In genomic region chr5:128704134-128704904, GRCm38 (mm10) we compare ENCODE assay signal across 10 mouse cellular contexts. TPM values are rescaled to one million over a fixed set of nuclear protein-coding genes. Genes with fewer than 3 reads are reported as not detected.
DNase-seq lines count a peak whose midpoint lies in the region; ATAC-seq and TF ChIP-seq lines count a peak whose summit lies in the region.
"Had no signal": no experiment of that assay in that cellular context is flagged by ENCODE, and none has a peak within 500 bp of the region (broad histone marks: within the 10 kb centered on the region; RNA-seq: fewer than 3 reads in every experiment).

No protein-coding gene starts in this region.

- WGBS in lung, embryonic 14.5 days = 40% methylated on average over 16 of the region's 19 CpGs
- WGBS in embryonic facial prominence, embryonic 14.5 days = 44% methylated on average over 15 of the region's 19 CpGs
- WGBS in intestine, embryonic 16.5 days = 38% methylated on average over 16 of the region's 19 CpGs
- 38% methylated on average over 17 of the region's 19 CpGs for WGBS in stomach, embryonic 14.5 days
- 51% methylated on average over 17 of the region's 19 CpGs for WGBS in thymus, adult 2 months

- H3K27me3 ChIP-seq in lung, embryonic 14.5 days (ENCODE audit: insufficient read depth, low read length) = no peaks in the 10 kb centered on the region
- no peaks in the 10 kb centered on the region for H3K27me3 ChIP-seq in embryonic facial prominence, embryonic 14.5 days (replicated peaks; ENCODE audit: control insufficient read depth, insufficient read depth, low read length)
- no peaks in the 10 kb centered on the region for H3K27me3 ChIP-seq in intestine, embryonic 16.5 days (replicated peaks; ENCODE audit: control insufficient read depth, insufficient read depth, low read length)
- H3K27me3 ChIP-seq in stomach, embryonic 14.5 days (ENCODE audit: control insufficient read depth, insufficient read depth, low read length) = no peaks in the 10 kb centered on the region
- no peaks in the 10 kb centered on the region for H3K27me3 ChIP-seq in thymus, adult 2 months (ENCODE audit: control insufficient read depth, insufficient read depth, low read length)

- ATAC-seq in lung, embryonic 14.5 days (ENCODE audit: insufficient read depth) = peak; percentile 86; the same call in 1 of the 2 replicates
- ATAC-seq in embryonic facial prominence, embryonic 14.5 days (ENCODE audit: low read depth) = peak; percentile 70
- ATAC-seq in intestine, embryonic 16.5 days = no peak
- ATAC-seq in stomach, embryonic 14.5 days (ENCODE audit: insufficient number of reproducible peaks, insufficient read depth, low FRiP score, low read depth) = peak; percentile 65; the same call in 1 of the 2 replicates

- no peaks in the 10 kb centered on the region for H3K36me3 ChIP-seq in lung, embryonic 14.5 days (ENCODE audit: insufficient read depth)
- H3K36me3 ChIP-seq in embryonic facial prominence, embryonic 14.5 days (ENCODE audit: control insufficient read depth, insufficient read depth, low read length) = no peaks in the 10 kb centered on the region
- H3K36me3 ChIP-seq in intestine, embryonic 16.5 days (ENCODE audit: control insufficient read depth, insufficient read depth, low read length) = no peaks in the 10 kb centered on the region
- no peaks in the 10 kb centered on the region for H3K36me3 ChIP-seq in stomach, embryonic 14.5 days (ENCODE audit: control insufficient read depth, insufficient read depth, low read length)
- H3K36me3 ChIP-seq in thymus, adult 2 months (ENCODE audit: control insufficient read depth, insufficient read depth, low read length) = no peaks in the 10 kb centered on the region

- H3K27ac ChIP-seq in lung, embryonic 14.5 days (ENCODE audit: low read depth) = no peak overlapping the region
- no peak overlapping the region for H3K27ac ChIP-seq in embryonic facial prominence, embryonic 14.5 days (replicated peaks; ENCODE audit: low read depth, low read length)
- H3K27ac ChIP-seq in intestine, embryonic 16.5 days (ENCODE audit: low read length) = no peak overlapping the region
- no peak overlapping the region for H3K27ac ChIP-seq in stomach, embryonic 14.5 days (ENCODE audit: low read length)
- no peak overlapping the region for H3K27ac ChIP-seq in thymus, adult 2 months (ENCODE audit: control insufficient read depth, insufficient read depth, low read length)

- peak; percentile 59 for DNase-seq in lung, embryonic 14.5 days
- no peak for DNase-seq in lung, adult 18-20 months
- peak; percentile 72 for DNase-seq in embryonic facial prominence, embryonic 14.5 days (ENCODE audit: low spot score)
- no peak for DNase-seq in gastrocnemius, postnatal 4 days (ENCODE audit: low spot score in 2 of 2)
- DNase-seq in thymus, adult 2 months = no peak
- DNase-seq in urinary bladder, postnatal 4 days (ENCODE audit: low spot score in 2 of 2) = no peak
- DNase-seq: spleen, adult 18-20 months had no signal

- H3K4me2 ChIP-seq in lung, embryonic 14.5 days = peak overlapping the region; percentile 47; the same call in 1 of the 2 replicates
- peak overlapping the region; percentile 34 for H3K4me2 ChIP-seq in embryonic facial prominence, embryonic 14.5 days (ENCODE audit: low read depth, low read length)
- 0 out of 2 replicates have a peak overlapping the region, but pooled peaks have one; percentile 19 for H3K4me2 ChIP-seq in intestine, embryonic 16.5 days (ENCODE audit: low read depth, low read length)
- H3K4me2 ChIP-seq in stomach, embryonic 14.5 days (replicated peaks; ENCODE audit: low read depth, low read length) = no peak overlapping the region; the same call in 1 of the 2 replicates

- no peak overlapping the region for H3K4me3 ChIP-seq in lung, embryonic 14.5 days (ENCODE audit: low read depth, low read length)
- H3K4me3 ChIP-seq in embryonic facial prominence, embryonic 14.5 days (ENCODE audit: low read depth, low read length) = no peak overlapping the region
- H3K4me3 ChIP-seq in intestine, embryonic 16.5 days (ENCODE audit: low read length) = no peak overlapping the region
- H3K4me3 ChIP-seq in stomach, embryonic 14.5 days (ENCODE audit: low read depth, low read length) = no peak overlapping the region
- H3K4me3 ChIP-seq in thymus, adult 2 months (ENCODE audit: control insufficient read depth, insufficient read depth, low read length) = no peak overlapping the region

- peak; percentile 33; the same call in 1 of the 2 replicates for TF ChIP-seq CTCF in lung, embryonic 14.5 days (IDR thresholded peaks at IDR 0.05; ENCODE audit: low read depth)
- no peak for TF ChIP-seq CTCF in thymus, adult 2 months (IDR thresholded peaks at IDR 0.05; ENCODE audit: borderline replicate concordance, control insufficient read depth, extremely low read depth, insufficient read depth, low read length, poor library complexity)

- no peak overlapping the region for H3K9ac ChIP-seq in lung, embryonic 14.5 days
- no peak overlapping the region; the same call in 1 of the 2 replicates for H3K9ac ChIP-seq in embryonic facial prominence, embryonic 14.5 days (ENCODE audit: low read depth, low read length)
- no peak overlapping the region for H3K9ac ChIP-seq in intestine, embryonic 16.5 days (ENCODE audit: low read depth, low read length)
- H3K9ac ChIP-seq in stomach, embryonic 14.5 days (replicated peaks; ENCODE audit: low read depth, low read length) = no peak overlapping the region

- peaks cover 3% of the 10 kb centered on the region; the same call in 1 of the 2 replicates for H3K9me3 ChIP-seq in lung, embryonic 14.5 days (ENCODE audit: low read depth, low read length)
- H3K9me3 ChIP-seq in embryonic facial prominence, embryonic 14.5 days (ENCODE audit: control insufficient read depth, low read length) = no peaks in the 10 kb centered on the region; the same call in 1 of the 2 replicates
- H3K9me3 ChIP-seq in intestine, embryonic 16.5 days (ENCODE audit: control insufficient read depth, low read length) = no peaks in the 10 kb centered on the region
- no peaks in the 10 kb centered on the region for H3K9me3 ChIP-seq in stomach, embryonic 14.5 days (ENCODE audit: control insufficient read depth, low read depth, low read length)

- no peaks in the 10 kb centered on the region for H3K4me1 ChIP-seq in lung, embryonic 14.5 days (ENCODE audit: insufficient read depth)
- H3K4me1 ChIP-seq in embryonic facial prominence, embryonic 14.5 days (ENCODE audit: control insufficient read depth, insufficient read depth, low read length) = no peaks in the 10 kb centered on the region; the same call in 1 of the 2 replicates
- H3K4me1 ChIP-seq in intestine, embryonic 16.5 days (ENCODE audit: control insufficient read depth, insufficient read depth, low read length) = no peaks in the 10 kb centered on the region
- no peaks in the 10 kb centered on the region for H3K4me1 ChIP-seq in stomach, embryonic 14.5 days (ENCODE audit: control insufficient read depth, insufficient read depth, low read length)
- H3K4me1 ChIP-seq in thymus, adult 2 months (replicated peaks; ENCODE audit: control insufficient read depth, insufficient read depth, low read length) = no peaks in the 10 kb centered on the region

- TF ChIP-seq POLR2A in thymus, adult 2 months (IDR thresholded peaks at IDR 0.05; ENCODE audit: control insufficient read depth, extremely low read depth, insufficient read depth, low read length, poor library complexity) = no peak

RNA-seq across cellular contexts. Expression of gene Piwil1, which starts 2.0 kb away (rescaled TPM):
- polyA plus RNA-seq in lung, embryonic 14.5 days (2014; fragmentation: Nextera tagmentation; extraction: Ambion mirVana) = not detected in 2 replicates
- polyA plus RNA-seq in embryonic facial prominence, embryonic 14.5 days (2014; fragmentation: Nextera tagmentation; extraction: Ambion mirVana) = 0.07 TPM in 1 of 2 replicates, not detected in the other
- polyA plus RNA-seq in intestine, embryonic 16.5 days (2015; fragmentation: Nextera tagmentation; extraction: Ambion mirVana) = not detected in 2 replicates
- not detected in 2 replicates for polyA plus RNA-seq in stomach, embryonic 14.5 days (2014; fragmentation: Nextera tagmentation; extraction: Ambion mirVana)
- under 1 TPM; 0.05 to 0.12 TPM for total RNA-seq in gastrocnemius, postnatal 4 days (2021)
- polyA plus RNA-seq in thymus, adult 2 months (2012; rRNA removed) = 0.05 and 0.08 TPM in 2 replicates
- total RNA-seq: adrenal gland, postnatal 4 days had no signal

Comparison
In these comparisons a context has a peak if more than half of its experiments do, and no peak if none do; other contexts are left out.
1. DNase-seq: peak in lung, embryonic 14.5 days (single experiment) and embryonic facial prominence, embryonic 14.5 days (single experiment); none in lung, adult 18-20 months (0 of 2), gastrocnemius, postnatal 4 days (0 of 2), thymus, adult 2 months (single experiment) and urinary bladder, postnatal 4 days (0 of 2).